Mouse (Mus musculus) MEL (cell line): ENCODE data around the gene Vmn1r53. TPM values are rescaled to one million over a fixed set of nuclear protein-coding genes. Genes with fewer than 3 reads are reported as not detected.

Source experiments
- DNase-seq: peaks from one replicate; pipeline ENCODE4 v3.0.0; 2011; ENCODE audit warnings: low read depth, low spot score
- H3K27ac ChIP-seq: 2 replicates; pipeline ENCODE4 v1.5.1; 2012; ENCODE audit warnings: low read depth, mild to moderate bottlenecking, control low read depth, low read length, moderate library complexity; ENCODE audit not compliant: control insufficient read depth
- H3K27me3 ChIP-seq, 2 experiments: fragments of 150-350 bp in 1 of 2; sonication (generic) in 1 of 2; 2 replicates each; pipeline ENCODE4 v1.6.1; 2012; ENCODE audit warnings: low read length in 2 of 2, mild to moderate bottlenecking in 2 of 2, improper control_type of control experiment in 1 of 2, moderate library complexity in 1 of 2; ENCODE audit not compliant: insufficient read depth in 2 of 2, control insufficient read depth in 1 of 2
- H3K36me3 ChIP-seq, 2 experiments: 2 replicates each; pipeline ENCODE4 v1.6.1; 2012 to 2014; ENCODE audit warnings: low read length in 2 of 2, improper control_type of control experiment in 1 of 2, inconsistent platforms in 1 of 2, mild to moderate bottlenecking in 1 of 2; ENCODE audit not compliant: insufficient read depth in 2 of 2, control insufficient read depth in 1 of 2
- H3K4me1 ChIP-seq, 2 experiments: fragments of 150-350 bp in 1 of 2; sonication (generic) in 1 of 2; 2 replicates each; pipeline ENCODE4 v1.6.1; 2012; ENCODE audit warnings: low read length in 2 of 2, improper control_type of control experiment in 1 of 2, mild to moderate bottlenecking in 1 of 2; ENCODE audit not compliant: insufficient read depth in 2 of 2, control insufficient read depth in 1 of 2
- H3K4me3 ChIP-seq, 2 experiments: fragments of 150-350 bp in 1 of 2; sonication (generic) in 1 of 2; 2 replicates each; pipeline ENCODE4 v1.5.1; 2012; ENCODE audit warnings: low read depth in 2 of 2, low read length in 2 of 2, mild to moderate bottlenecking in 2 of 2, moderate library complexity in 2 of 2, control low read depth in 1 of 2, improper control_type of control experiment in 1 of 2; ENCODE audit not compliant: control insufficient read depth in 1 of 2, insufficient read depth in 1 of 2
- H3K79me2 ChIP-seq: 2 replicates; pipeline ENCODE4 v1.6.1; 2012; ENCODE audit warnings: mild to moderate bottlenecking, low read length, moderate library complexity; ENCODE audit not compliant: control insufficient read depth, poor library complexity, insufficient read depth
- H3K9ac ChIP-seq: 2 replicates; pipeline ENCODE4 v1.6.1; 2012; ENCODE audit warnings: low read depth, mild to moderate bottlenecking, control low read depth, low read length, moderate library complexity; ENCODE audit not compliant: control insufficient read depth, poor library complexity, severe bottlenecking
- H3K9me3 ChIP-seq: fragments of 150-350 bp; sonication (generic); replicated peaks from 2 replicates; pipeline ENCODE4 v1.6.1; 2012; ENCODE audit warnings: mild to moderate bottlenecking, low read length, improper control_type of control experiment, moderate library complexity; ENCODE audit not compliant: insufficient read depth
- BHLHE40 ChIP-seq: IDR thresholded peaks from 2 replicates; pipeline ENCODE4 v1.6.1; 2012; ENCODE audit warnings: low read depth, mild to moderate bottlenecking, inconsistent platforms, low read length, improper control_type of control experiment, borderline replicate concordance
- CHD1 ChIP-seq: IDR thresholded peaks from 2 replicates; pipeline ENCODE4 v1.6.1; 2012; ENCODE audit warnings: low read depth, mild to moderate bottlenecking, inconsistent platforms, low read length, improper control_type of control experiment
- CTCF ChIP-seq, 3 experiments: IDR thresholded peaks in 2 of 3; conservative IDR thresholded peaks in 1 of 3; 2 replicates each; pipeline ENCODE4 v1.5.1; 2011 to 2012; ENCODE audit warnings: low read length in 3 of 3, low read depth in 2 of 3, mild to moderate bottlenecking in 2 of 3, improper control_type of control experiment in 1 of 3, inconsistent platforms in 1 of 3, mixed read lengths in 1 of 3, moderate library complexity in 1 of 3; ENCODE audit not compliant: control insufficient read depth in 1 of 3, insufficient read depth in 1 of 3, poor library complexity in 1 of 3, severe bottlenecking in 1 of 3
- JUND ChIP-seq: IDR thresholded peaks from 2 replicates; pipeline ENCODE4 v1.6.1; 2011; ENCODE audit warnings: low read depth, mild to moderate bottlenecking, improper control_type of control experiment, low read length
- MAZ ChIP-seq: IDR thresholded peaks from 2 replicates; pipeline ENCODE4 v1.6.1; 2012; ENCODE audit warnings: low read depth, mild to moderate bottlenecking, inconsistent platforms, low read length, improper control_type of control experiment
- MXI1 ChIP-seq: IDR thresholded peaks from 2 replicates; pipeline ENCODE4 v1.6.1; 2011; ENCODE audit warnings: mild to moderate bottlenecking, low read depth, low read length, improper control_type of control experiment
- MYC ChIP-seq: IDR thresholded peaks from 2 replicates; pipeline ENCODE4 v1.6.1; 2011; ENCODE audit warnings: low read depth, mild to moderate bottlenecking, low read length, improper control_type of control experiment, moderate library complexity
- NRF1 ChIP-seq: IDR thresholded peaks from 2 replicates; pipeline ENCODE4 v1.6.1; 2014; ENCODE audit warnings: low read depth, mild to moderate bottlenecking, inconsistent platforms, low read length, improper control_type of control experiment, moderate library complexity; ENCODE audit not compliant: poor library complexity, insufficient read depth, severe bottlenecking
- POLR2AphosphoS5 ChIP-seq: IDR thresholded peaks from 2 replicates; pipeline ENCODE4 v1.6.1; 2012; ENCODE audit warnings: low read depth, borderline replicate concordance, mild to moderate bottlenecking, inconsistent platforms, low read length, moderate library complexity, mixed read lengths
- RAD21 ChIP-seq: IDR thresholded peaks from 2 replicates; pipeline ENCODE4 v1.6.1; 2011; ENCODE audit warnings: mild to moderate bottlenecking, low read depth, low read length, improper control_type of control experiment
- SIN3A ChIP-seq: IDR thresholded peaks from 2 replicates; pipeline ENCODE4 v1.6.1; 2012; ENCODE audit warnings: low read length, improper control_type of control experiment, inconsistent platforms
- SMC3 ChIP-seq: IDR thresholded peaks from 2 replicates; pipeline ENCODE4 v1.6.1; 2011; ENCODE audit warnings: low read depth, low read length, improper control_type of control experiment
- TAL1 ChIP-seq: IDR thresholded peaks from 2 replicates; pipeline ENCODE4 v1.6.1; 2012; ENCODE audit warnings: mild to moderate bottlenecking, inconsistent platforms, low read length, moderate library complexity, mixed read lengths
- USF2 ChIP-seq, 2 experiments: IDR thresholded peaks; 2 replicates each; pipeline ENCODE4 v1.6.1; 2011 to 2012; ENCODE audit warnings: improper control_type of control experiment in 2 of 2, low read length in 2 of 2, borderline replicate concordance in 1 of 2, inconsistent platforms in 1 of 2, low read depth in 1 of 2, mild to moderate bottlenecking in 1 of 2; ENCODE audit not compliant: insufficient read depth in 1 of 2
- ZKSCAN1 ChIP-seq: IDR thresholded peaks from 2 replicates; pipeline ENCODE4 v1.6.1; 2012; ENCODE audit warnings: low read depth, mild to moderate bottlenecking, inconsistent platforms, low read length, improper control_type of control experiment, moderate library complexity
- ZMIZ1 ChIP-seq: IDR thresholded peaks from 2 replicates; pipeline ENCODE4 v1.6.1; 2012; ENCODE audit warnings: low read depth, mild to moderate bottlenecking, inconsistent platforms, low read length, improper control_type of control experiment, moderate library complexity
- polyA plus RNA-seq, 2 experiments: library from polyadenylated mRNA; stranded (reverse) in 1 of 2; unstranded in 1 of 2; fragments of >175 nt in 1 of 2; fragments of >200 nt in 1 of 2; gene quantifications; 2 replicates each; pipeline versions ENCODE4 v1.2.1 to v1.2.4; 2012; ENCODE audit warnings: low replicate concordance in 2 of 2, low read depth in 1 of 2; ENCODE audit not compliant: insufficient read length in 2 of 2, insufficient read depth in 1 of 2, missing spikeins in 1 of 2
- total RNA-seq: library from RNA; depleted of rRNA; stranded (reverse); fragments of 300-350 nt; gene quantifications from 2 replicates; pipeline ENCODE4 v1.2.3, GENCODE M21; 2012; rRNA removed

Gene Vmn1r53
- total and polyA plus RNA-seq, 3 experiments = not detected

DNA sequence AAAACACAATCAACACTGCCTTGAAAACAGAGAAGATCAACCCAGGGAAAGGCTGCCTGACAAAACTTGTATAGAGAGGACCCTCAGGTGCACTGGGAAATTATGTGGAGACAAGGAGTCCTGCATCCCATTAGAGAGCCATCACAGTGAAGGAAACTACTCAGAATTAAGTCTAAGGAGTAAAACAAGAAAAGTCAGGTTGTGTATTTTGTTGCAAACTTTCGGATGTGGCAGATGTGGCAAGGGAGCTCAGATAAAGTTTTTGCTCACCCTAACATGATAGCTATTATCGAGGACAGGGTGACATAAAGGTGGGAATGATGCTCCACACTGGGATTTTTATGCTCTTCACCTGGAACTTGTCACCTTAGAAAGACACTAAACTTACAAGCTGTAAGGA, 49.7 kb downstream of the Vmn1r53 start, which contains the start of gene Vmn1r52:
TSS of gene Vmn1r52 (plus strand) at position 301 of the 400 bp plus-strand sequence.
- Histone ChIP-seq H3K79me2 (no peaks in the 10 kb centered on the region), H3K27ac (no peak within 1 kb of the TSS), H3K9me3 (no peaks in the 10 kb centered on the region), H3K4me3 (no peak within 1 kb of the TSS), H3K4me1 (no peaks in the 10 kb centered on the region), H3K27me3 (no peaks in the 10 kb centered on the region), H3K36me3 (no peaks in the 10 kb centered on the region), H3K9ac (no peak within 1 kb of the TSS)
- TF ChIP-seq USF2 (IDR thresholded peaks at IDR 0.05; ENCODE audit: borderline replicate concordance in 1 of 2, insufficient read depth in 1 of 2, low read depth in 1 of 2, low read length in 2 of 2) (no peak), TAL1 (no peak), POLR2AphosphoS5 (no peak), ZKSCAN1 (no peak), MYC (no peak), RAD21 (no peak), JUND (no peak), SIN3A (no peak), CTCF (IDR thresholded peaks at IDR 0.05 in 2 of 3, conservative IDR thresholded peaks at IDR 0.05 in 1 of 3; ENCODE audit: control insufficient read depth in 1 of 3, insufficient read depth in 1 of 3, low read depth in 2 of 3, low read length in 3 of 3, poor library complexity in 1 of 3, severe bottlenecking in 1 of 3) (no peak), BHLHE40 (no peak), NRF1 (no peak), MXI1 (no peak), ZMIZ1 (no peak), SMC3 (no peak), MAZ (no peak), CHD1 (no peak)
- no peak for DNase-seq

Other genes with a start within 250 kb of the Vmn1r53 start
- not detected in 2 replicates for gene Vmn1r47, start 208.3 kb downstream of the Vmn1r53 start, total RNA-seq
- not detected for gene Vmn1r47, start 208.3 kb downstream of the Vmn1r53 start, polyA plus RNA-seq
- not detected in 2 replicates for gene Vmn1r48, start 187.6 kb downstream of the Vmn1r53 start, total RNA-seq
- not detected for gene Vmn1r48, start 187.6 kb downstream of the Vmn1r53 start, polyA plus RNA-seq
- not detected in 2 replicates for gene Vmn1r49, start 145.9 kb downstream of the Vmn1r53 start, total RNA-seq
- not detected for gene Vmn1r49, start 145.9 kb downstream of the Vmn1r53 start, polyA plus RNA-seq
- not detected in 2 replicates for gene Vmn1r50, start 123.0 kb downstream of the Vmn1r53 start, total RNA-seq
- gene Vmn1r50, start 123.0 kb downstream of the Vmn1r53 start, polyA plus RNA-seq = not detected
- not detected in 2 replicates for gene Vmn1r51, start 101.8 kb downstream of the Vmn1r53 start, total RNA-seq
- not detected for gene Vmn1r51, start 101.8 kb downstream of the Vmn1r53 start, polyA plus RNA-seq
- gene Vmn1r52, start 49.6 kb downstream of the Vmn1r53 start, total RNA-seq = not detected in 2 replicates
- not detected for gene Vmn1r52, start 49.6 kb downstream of the Vmn1r53 start, polyA plus RNA-seq
- gene V1ra8, start 21.6 kb downstream of the Vmn1r53 start, total RNA-seq = not detected in 2 replicates
- not detected for gene V1ra8, start 21.6 kb downstream of the Vmn1r53 start, polyA plus RNA-seq
- not detected in 2 replicates for gene Vmn1r54, start 21.9 kb upstream of the Vmn1r53 start, total RNA-seq
- not detected for gene Vmn1r54, start 21.9 kb upstream of the Vmn1r53 start, polyA plus RNA-seq
- gene BC048671, start 76.8 kb upstream of the Vmn1r53 start, total RNA-seq = not detected in 2 replicates
- gene BC048671, start 76.8 kb upstream of the Vmn1r53 start, polyA plus RNA-seq = not detected
- not detected in 2 replicates for gene Chst13, start 100.7 kb upstream of the Vmn1r53 start, total RNA-seq
- not detected for gene Chst13, start 100.7 kb upstream of the Vmn1r53 start, polyA plus RNA-seq
- gene Uroc1, start 108.8 kb upstream of the Vmn1r53 start, total RNA-seq = not detected in 2 replicates
- not detected for gene Uroc1, start 108.8 kb upstream of the Vmn1r53 start, polyA plus RNA-seq
- gene Zxdc, start 145.1 kb upstream of the Vmn1r53 start, total RNA-seq = 7.8 and 8.6 TPM in 2 replicates
- 10 to 100 TPM in 1 of 2 experiments, not detected in 1; 10.7 TPM for gene Zxdc, start 145.1 kb upstream of the Vmn1r53 start, polyA plus RNA-seq
- not detected in 2 replicates for gene Cfap100, start 204.4 kb upstream of the Vmn1r53 start, total RNA-seq
- gene Cfap100, start 204.4 kb upstream of the Vmn1r53 start, polyA plus RNA-seq = under 1 TPM in 1 of 2 experiments, not detected in 1; 0.19 TPM
- gene Klf15, start 238.1 kb upstream of the Vmn1r53 start, total RNA-seq = not detected in 2 replicates
- not detected for gene Klf15, start 238.1 kb upstream of the Vmn1r53 start, polyA plus RNA-seq